Mouse (Mus musculus): ENCODE measurements at regions not wholly inside any gene's neighbourhood (a gene's known extent, or its start where the extent isn't known, plus 50 kb on each side); places are given as distances from the start of the nearest gene placed in this dataset.

DNA sequence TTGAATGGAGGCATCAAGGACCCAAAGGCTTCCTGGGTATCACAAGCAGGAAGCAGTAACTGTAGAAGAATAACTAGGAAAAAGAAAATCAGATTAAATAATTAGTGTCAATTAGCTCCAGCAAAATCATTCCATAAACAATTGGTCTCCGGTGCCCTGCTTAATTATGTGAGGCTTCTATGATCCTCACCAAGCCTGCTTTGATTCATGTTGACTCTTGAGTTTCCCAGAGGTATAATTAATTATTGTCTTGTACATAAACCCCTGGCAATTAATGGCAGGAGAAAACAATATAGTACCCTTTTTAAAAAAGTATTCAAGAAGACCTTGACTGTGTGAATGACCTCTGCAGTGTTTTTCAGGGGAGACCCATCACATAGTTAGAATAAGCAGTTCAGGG is 61.5 kb upstream of the Sp8 start:
- Histone ChIP-seq H3K27ac (ENCODE audit: low read depth, low read length) (no peak overlapping the region), H3K4me3 (ENCODE audit: low read depth, low read length) (no peak overlapping the region), H3K4me1 (replicated peaks; ENCODE audit: control insufficient read depth, insufficient read depth, low read length) (no peaks in the 10 kb centered on the region), H3K9ac (ENCODE audit: low read depth, low read length) (no peak overlapping the region), H3K4me2 (no peak overlapping the region), H3K27me3 (replicated peaks; ENCODE audit: control insufficient read depth, insufficient read depth, low read length) (no peaks in the 10 kb centered on the region), H3K9me3 (ENCODE audit: control insufficient read depth, low read length) (no peaks in the 10 kb centered on the region), H3K36me3 (ENCODE audit: control insufficient read depth, insufficient read depth, low read length) (no peaks in the 10 kb centered on the region)
- ATAC-seq (replicated peaks; ENCODE audit: low FRiP score): no peak
- WGBS: 83% methylated on average over 1 of the region's 1 CpGs
- no peak for DNase-seq (ENCODE audit: low spot score)

DNA sequence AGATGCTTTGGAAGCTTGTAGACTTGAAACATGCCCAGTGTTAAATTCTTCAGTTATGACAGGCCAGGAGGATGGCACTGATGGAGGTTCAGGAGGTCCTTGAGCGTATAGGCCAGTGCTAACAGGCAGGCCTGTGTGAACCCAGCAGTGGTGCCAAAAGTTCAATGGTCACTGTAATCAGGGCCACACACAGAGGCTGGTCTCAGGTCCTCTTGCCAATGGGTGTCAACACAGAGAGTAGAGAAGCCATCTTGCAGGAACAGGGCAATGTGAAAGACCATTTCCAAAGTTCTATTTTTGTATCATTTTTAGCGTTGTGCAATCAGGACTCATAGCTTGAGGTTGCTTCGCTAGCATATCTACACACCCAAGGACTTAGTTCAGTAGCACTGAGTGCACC is 64.2 kb upstream of the Sp8 start:
- H3K4me2 ChIP-seq: no peak overlapping the region
- DNase-seq (ENCODE audit: low spot score) (no peak), ATAC-seq (replicated peaks; ENCODE audit: low FRiP score) (no peak)
- H3K27me3 ChIP-seq (replicated peaks; ENCODE audit: control insufficient read depth, insufficient read depth, low read length): no peaks in the 10 kb centered on the region
- no peak overlapping the region for H3K4me3 ChIP-seq (ENCODE audit: low read depth, low read length)
- no peaks in the 10 kb centered on the region for H3K36me3 ChIP-seq (ENCODE audit: control insufficient read depth, insufficient read depth, low read length)
- H3K27ac ChIP-seq (ENCODE audit: low read depth, low read length): no peak overlapping the region
- 85% methylated on average over 3 of the region's 3 CpGs for WGBS
- H3K9ac ChIP-seq (ENCODE audit: low read depth, low read length): no peak overlapping the region
- no peaks in the 10 kb centered on the region for H3K9me3 ChIP-seq (ENCODE audit: control insufficient read depth, low read length)
- H3K4me1 ChIP-seq (replicated peaks; ENCODE audit: control insufficient read depth, insufficient read depth, low read length): no peaks in the 10 kb centered on the region

DNA sequence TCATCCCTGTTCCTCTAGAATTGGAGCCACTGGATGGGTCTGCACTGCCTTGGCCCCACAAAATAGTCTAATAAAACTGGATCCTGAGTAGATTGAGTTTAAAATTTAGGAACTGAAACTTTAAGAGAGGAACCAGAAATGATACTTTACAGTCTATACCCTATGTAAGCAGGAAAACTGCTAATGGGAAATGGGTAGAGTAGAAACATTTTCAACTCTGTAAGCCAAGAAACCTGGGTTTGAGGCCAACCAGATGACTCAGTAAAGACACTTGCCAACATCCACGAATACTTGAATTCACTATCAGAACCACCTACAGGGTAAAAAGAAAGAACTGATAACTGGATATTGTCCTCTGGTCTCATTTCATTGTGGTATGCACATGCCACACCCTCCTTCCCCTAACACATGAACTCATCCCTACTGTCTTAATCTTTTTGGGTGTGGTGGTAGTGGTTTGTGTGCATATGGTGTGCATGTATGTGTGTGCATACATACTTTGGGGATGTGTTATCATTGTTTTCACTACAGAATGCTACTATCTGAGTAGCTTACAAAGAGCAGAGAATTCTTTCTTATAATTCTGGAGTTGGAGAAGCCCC is 70.6 kb upstream of the Sp8 start:
- H3K27ac ChIP-seq (ENCODE audit: low read depth, low read length): no peak overlapping the region
- H3K36me3 ChIP-seq (ENCODE audit: control insufficient read depth, insufficient read depth, low read length): no peaks in the 10 kb centered on the region
- H3K4me1 ChIP-seq (replicated peaks; ENCODE audit: control insufficient read depth, insufficient read depth, low read length): no peaks in the 10 kb centered on the region
- no peaks in the 10 kb centered on the region for H3K9me3 ChIP-seq (ENCODE audit: control insufficient read depth, low read length)
- no peak overlapping the region for H3K4me3 ChIP-seq (ENCODE audit: low read depth, low read length)
- DNase-seq (ENCODE audit: low spot score) (no peak), ATAC-seq (replicated peaks; ENCODE audit: low FRiP score) (no peak)
- no peak overlapping the region for H3K9ac ChIP-seq (ENCODE audit: low read depth, low read length)
- 65% methylated on average over 1 of the region's 1 CpGs for WGBS
- no peak overlapping the region for H3K4me2 ChIP-seq
- H3K27me3 ChIP-seq (replicated peaks; ENCODE audit: control insufficient read depth, insufficient read depth, low read length): no peaks in the 10 kb centered on the region

DNA sequence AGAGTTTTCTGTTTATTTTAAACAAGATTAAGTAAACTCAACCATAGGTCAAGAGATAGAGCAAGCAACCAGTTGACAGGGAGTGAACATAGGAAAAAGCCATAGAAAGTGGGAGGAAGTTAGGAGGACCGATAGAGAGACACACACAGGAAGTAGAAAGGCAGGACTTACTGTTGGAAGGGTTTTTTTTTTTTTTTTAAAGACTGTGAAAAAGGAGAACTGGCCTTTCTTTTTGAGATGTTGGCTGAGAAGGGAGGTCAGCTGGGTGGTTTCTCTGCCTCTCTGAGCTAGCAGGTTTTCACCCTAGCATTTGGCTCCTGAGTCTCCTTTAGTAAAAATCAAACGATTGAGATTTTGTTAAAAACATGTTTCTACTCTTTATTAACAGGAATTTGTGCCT is 73.3 kb upstream of the Sp8 start:
- Histone ChIP-seq H3K27me3 (replicated peaks; ENCODE audit: control insufficient read depth, insufficient read depth, low read length) (no peaks in the 10 kb centered on the region), H3K4me1 (replicated peaks; ENCODE audit: control insufficient read depth, insufficient read depth, low read length) (no peaks in the 10 kb centered on the region), H3K4me3 (ENCODE audit: low read depth, low read length) (no peak overlapping the region), H3K4me2 (no peak overlapping the region), H3K27ac (ENCODE audit: low read depth, low read length) (no peak overlapping the region), H3K9me3 (ENCODE audit: control insufficient read depth, low read length) (no peaks in the 10 kb centered on the region), H3K36me3 (ENCODE audit: control insufficient read depth, insufficient read depth, low read length) (no peaks in the 10 kb centered on the region), H3K9ac (ENCODE audit: low read depth, low read length) (no peak overlapping the region)
- WGBS: 47% methylated on average over 2 of the region's 2 CpGs
- ATAC-seq (replicated peaks; ENCODE audit: low FRiP score) (no peak), DNase-seq (ENCODE audit: low spot score) (no peak)

DNA sequence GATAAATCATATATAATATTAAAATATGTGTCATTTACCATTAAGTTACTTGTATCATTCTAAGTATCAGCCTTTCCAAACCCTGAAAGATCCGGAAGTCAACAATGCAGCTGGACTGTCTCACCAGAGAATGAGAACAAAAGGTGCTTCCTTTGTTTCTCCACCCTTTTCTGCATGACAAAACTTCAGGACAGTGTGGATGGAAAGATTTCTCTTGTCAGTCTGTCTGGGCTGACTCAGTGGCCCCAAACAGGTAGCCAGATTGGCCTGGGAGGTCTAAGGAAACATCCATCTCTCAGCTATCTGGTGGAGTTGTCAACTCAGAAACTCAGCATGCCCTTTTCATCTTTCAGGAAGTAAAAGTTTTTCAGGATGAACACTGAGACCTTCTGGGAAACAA is 79.7 kb upstream of the Sp8 start:
- ATAC-seq (replicated peaks; ENCODE audit: low FRiP score) (no peak), DNase-seq (ENCODE audit: low spot score) (no peak)
- Histone ChIP-seq H3K36me3 (ENCODE audit: control insufficient read depth, insufficient read depth, low read length) (no peaks in the 10 kb centered on the region), H3K27me3 (replicated peaks; ENCODE audit: control insufficient read depth, insufficient read depth, low read length) (no peaks in the 10 kb centered on the region), H3K4me2 (no peak overlapping the region), H3K9ac (ENCODE audit: low read depth, low read length) (no peak overlapping the region), H3K4me1 (replicated peaks; ENCODE audit: control insufficient read depth, insufficient read depth, low read length) (no peaks in the 10 kb centered on the region), H3K27ac (ENCODE audit: low read depth, low read length) (no peak overlapping the region), H3K9me3 (ENCODE audit: control insufficient read depth, low read length) (no peaks in the 10 kb centered on the region), H3K4me3 (ENCODE audit: low read depth, low read length) (no peak overlapping the region)
- 70% methylated on average over 1 of the region's 1 CpGs for WGBS

DNA sequence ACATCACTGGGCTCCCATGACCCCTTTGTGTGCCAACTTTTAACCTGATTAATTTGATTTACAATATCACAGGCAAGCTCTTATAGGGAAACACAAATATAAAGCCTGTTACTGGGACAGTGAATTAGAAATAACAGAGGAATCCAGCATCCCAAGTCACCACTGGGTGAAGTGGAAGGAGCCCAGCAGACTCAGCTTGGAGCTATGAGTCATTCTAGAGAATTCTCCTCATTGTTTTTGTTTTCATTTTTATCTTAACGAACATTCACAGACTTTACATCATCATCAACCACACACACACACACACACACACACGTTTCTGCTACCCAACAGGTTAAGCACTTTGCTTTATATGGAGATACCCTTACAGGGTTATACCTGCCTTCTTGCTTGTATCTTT is 92.1 kb upstream of the Sp8 start:
- Histone ChIP-seq H3K9me3 (ENCODE audit: control insufficient read depth, low read length) (no peaks in the 10 kb centered on the region), H3K4me2 (no peak overlapping the region), H3K27me3 (replicated peaks; ENCODE audit: control insufficient read depth, insufficient read depth, low read length) (no peaks in the 10 kb centered on the region), H3K9ac (ENCODE audit: low read depth, low read length) (no peak overlapping the region), H3K4me1 (replicated peaks; ENCODE audit: control insufficient read depth, insufficient read depth, low read length) (no peaks in the 10 kb centered on the region), H3K36me3 (ENCODE audit: control insufficient read depth, insufficient read depth, low read length) (no peaks in the 10 kb centered on the region), H3K27ac (ENCODE audit: low read depth, low read length) (no peak overlapping the region), H3K4me3 (ENCODE audit: low read depth, low read length) (no peak overlapping the region)
- DNase-seq (ENCODE audit: low spot score) (no peak), ATAC-seq (replicated peaks; ENCODE audit: low FRiP score) (no peak)
- WGBS: 61% methylated on average over 2 of the region's 2 CpGs

DNA sequence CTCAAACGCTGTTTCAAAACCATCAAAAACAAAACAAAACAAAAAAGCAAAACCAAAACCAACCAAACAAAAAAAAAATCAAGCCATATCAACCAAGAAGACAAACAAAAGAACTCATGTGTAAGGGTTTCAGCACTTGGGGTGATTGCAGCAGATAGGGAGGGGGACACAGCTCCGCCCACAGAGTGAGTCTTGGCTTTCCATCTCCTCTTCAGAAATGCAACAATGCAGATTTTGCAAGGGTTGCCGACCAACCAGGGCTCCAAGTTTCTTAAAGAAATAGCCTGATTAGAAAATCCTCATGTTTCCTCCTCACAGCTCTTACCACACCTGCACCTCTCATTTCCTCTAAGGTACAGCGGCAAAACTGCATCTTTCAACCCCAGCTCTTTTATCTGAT is 107.0 kb upstream of the Sp8 start:
- H3K27ac ChIP-seq (ENCODE audit: low read depth, low read length): no peak overlapping the region
- WGBS: 66% methylated on average over 4 of the region's 4 CpGs

DNA sequence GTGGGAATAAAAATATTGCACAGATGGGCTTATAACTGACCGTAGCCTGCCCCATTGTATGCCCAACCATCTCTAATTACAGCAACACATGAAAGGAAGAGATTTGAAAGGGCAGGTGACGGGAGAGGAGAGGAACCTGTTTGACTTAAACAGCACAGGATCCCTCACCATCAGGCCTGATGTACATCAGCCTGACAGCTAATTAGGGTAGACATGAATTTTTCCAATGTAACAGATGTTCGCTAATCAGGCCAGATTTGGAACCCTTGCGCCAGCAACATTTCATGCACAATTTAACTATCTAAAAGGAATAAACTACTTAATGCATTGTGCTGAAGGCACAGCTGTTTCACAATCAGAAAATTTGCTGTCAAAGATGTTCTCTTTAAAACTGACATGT is 120.2 kb upstream of the Sp8 start:
- H3K27me3 ChIP-seq (replicated peaks; ENCODE audit: control insufficient read depth, insufficient read depth, low read length): no peaks in the 10 kb centered on the region
- no peaks in the 10 kb centered on the region for H3K36me3 ChIP-seq (ENCODE audit: control insufficient read depth, insufficient read depth, low read length)
- H3K4me3 ChIP-seq (ENCODE audit: low read depth, low read length): no peak overlapping the region
- no peak overlapping the region for H3K4me2 ChIP-seq
- 74% methylated on average over 4 of the region's 4 CpGs for WGBS
- H3K4me1 ChIP-seq (replicated peaks; ENCODE audit: control insufficient read depth, insufficient read depth, low read length): no peaks in the 10 kb centered on the region
- H3K27ac ChIP-seq (ENCODE audit: low read depth, low read length): no peak overlapping the region
- H3K9me3 ChIP-seq (ENCODE audit: control insufficient read depth, low read length): no peaks in the 10 kb centered on the region
- no peak for ATAC-seq (replicated peaks; ENCODE audit: low FRiP score)
- no peak overlapping the region for H3K9ac ChIP-seq (ENCODE audit: low read depth, low read length)
- DNase-seq (ENCODE audit: low spot score): no peak

More for the DNA sequence above, 107.0 kb upstream of the Sp8 start:
- no peak overlapping the region for H3K4me2 ChIP-seq
- H3K36me3 ChIP-seq (ENCODE audit: control insufficient read depth, insufficient read depth, low read length): no peaks in the 10 kb centered on the region
- H3K9me3 ChIP-seq (ENCODE audit: control insufficient read depth, low read length): no peaks in the 10 kb centered on the region
- no peak overlapping the region for H3K9ac ChIP-seq (ENCODE audit: low read depth, low read length)
- no peak for ATAC-seq (replicated peaks; ENCODE audit: low FRiP score)
- H3K4me3 ChIP-seq (ENCODE audit: low read depth, low read length): no peak overlapping the region
- DNase-seq (ENCODE audit: low spot score): no peak
- no peaks in the 10 kb centered on the region for H3K4me1 ChIP-seq (replicated peaks; ENCODE audit: control insufficient read depth, insufficient read depth, low read length)
- H3K27me3 ChIP-seq (replicated peaks; ENCODE audit: control insufficient read depth, insufficient read depth, low read length): no peaks in the 10 kb centered on the region

DNA sequence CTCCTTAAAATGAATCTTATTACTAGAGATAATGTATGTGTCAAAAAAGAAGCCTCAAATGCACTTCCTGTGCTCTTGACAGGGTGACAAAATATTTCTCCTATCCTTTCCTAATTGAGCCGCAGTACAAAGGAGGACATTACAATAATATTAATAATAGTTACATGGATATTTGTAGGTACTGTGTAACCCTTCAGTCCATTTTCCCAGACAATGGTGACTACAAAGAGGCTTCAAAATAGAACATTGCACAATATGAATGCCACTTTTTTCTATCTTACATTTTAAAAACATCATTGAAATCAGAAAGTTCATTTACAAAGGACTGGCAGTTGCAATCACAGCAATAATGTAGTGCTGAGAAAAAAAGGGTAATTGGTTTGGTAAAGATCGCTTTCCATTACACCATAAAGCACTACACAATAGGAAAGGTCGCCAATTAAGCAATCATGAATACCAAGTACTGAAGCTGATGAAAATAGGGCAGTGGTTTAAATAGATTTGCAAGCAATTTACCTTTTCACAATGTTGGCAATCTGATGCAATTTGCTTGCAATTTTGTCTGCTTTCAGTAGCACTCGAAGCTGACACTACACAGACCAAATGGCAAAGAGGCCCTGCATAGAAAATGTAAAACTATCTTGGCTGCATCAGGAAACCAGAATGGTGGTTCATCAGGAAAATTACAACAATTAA is 126.1 kb upstream of the Sp8 start:
- no peak for DNase-seq (ENCODE audit: low spot score)
- 75% methylated on average over 4 of the region's 4 CpGs for WGBS
- no peak overlapping the region for H3K27ac ChIP-seq (ENCODE audit: low read depth, low read length)
- H3K27me3 ChIP-seq (replicated peaks; ENCODE audit: control insufficient read depth, insufficient read depth, low read length): no peaks in the 10 kb centered on the region
- no peak for ATAC-seq (replicated peaks; ENCODE audit: low FRiP score)
- no peaks in the 10 kb centered on the region for H3K9me3 ChIP-seq (ENCODE audit: control insufficient read depth, low read length)
- H3K4me2 ChIP-seq: no peak overlapping the region
- no peak overlapping the region for H3K9ac ChIP-seq (ENCODE audit: low read depth, low read length)
- no peaks in the 10 kb centered on the region for H3K36me3 ChIP-seq (ENCODE audit: control insufficient read depth, insufficient read depth, low read length)
- H3K4me1 ChIP-seq (replicated peaks; ENCODE audit: control insufficient read depth, insufficient read depth, low read length): no peaks in the 10 kb centered on the region
- H3K4me3 ChIP-seq (ENCODE audit: low read depth, low read length): no peak overlapping the region
